Mouse (Mus musculus): ENCODE results near the gene Gon4l.
"Not testable (repeated sequence)": the region's sequence is repeated elsewhere in the genome, so short reads cannot be mapped to it uniquely, and the experiment has no call there.

- TF ChIP-seq CTCF (conservative IDR thresholded peaks at IDR 0.05 in 1 of 2, IDR thresholded peaks at IDR 0.05 in 1 of 2; ENCODE audit: low read depth in 2 of 2, low read length in 2 of 2); ELF1 (IDR thresholded peaks at IDR 0.05; ENCODE audit: low read depth, low read length); EP300 (IDR thresholded peaks at IDR 0.05; ENCODE audit: low read length); NELFE (IDR thresholded peaks at IDR 0.05; ENCODE audit: low read depth, low read length); RCOR1 (conservative IDR thresholded peaks at IDR 0.05; ENCODE audit: low read depth, low read length); POLR2A (IDR thresholded peaks at IDR 0.05; ENCODE audit: low read depth, low read length); SMC3 (IDR thresholded peaks at IDR 0.05; ENCODE audit: low read depth, low read length); ZNF384 (IDR thresholded peaks at IDR 0.05; ENCODE audit: low read depth, low read length); MAFK (IDR thresholded peaks at IDR 0.05; ENCODE audit: insufficient replicate concordance, low read length); POLR2AphosphoS2 (IDR thresholded peaks at IDR 0.05; ENCODE audit: low read depth, low read length); MEF2A (IDR thresholded peaks at IDR 0.05; ENCODE audit: borderline replicate concordance, low read depth, low read length); USF1 (IDR thresholded peaks at IDR 0.05; ENCODE audit: low read depth, low read length): not testable (repeated sequence)
Observed at GRCm38 (mm10) chr3:88831177-88832121, 3.6 kb upstream of the Gon4l start.

Measured in CH12.LX (cell line).